Mouse (Mus musculus) gastrocnemius, adult 8-10 months (tissue): Measurements from ENCODE around the gene Fbxw11. TPM values are rescaled to one million over a fixed set of nuclear protein-coding genes. Genes with fewer than 3 reads are reported as not detected.
"Not testable (repeated sequence)": the region's sequence is repeated elsewhere in the genome, so short reads cannot be mapped to it uniquely, and the experiment has no call there.

Experiments
- DNase-seq, 2 experiments: peaks; one replicate each; pipeline ENCODE4 v3.0.0; 2022; ENCODE audit warnings: low spot score in 2 of 2
- total RNA-seq, 4 experiments: library from RNA; stranded (reverse); gene quantifications; 2 replicates each; pipeline ENCODE4 v1.2.4; 2022

Fbxw11 gene
- total RNA-seq, 4 experiments from 2014 or later, result 59.8 to 72.7 (median 66.6) TPM

DNA sequence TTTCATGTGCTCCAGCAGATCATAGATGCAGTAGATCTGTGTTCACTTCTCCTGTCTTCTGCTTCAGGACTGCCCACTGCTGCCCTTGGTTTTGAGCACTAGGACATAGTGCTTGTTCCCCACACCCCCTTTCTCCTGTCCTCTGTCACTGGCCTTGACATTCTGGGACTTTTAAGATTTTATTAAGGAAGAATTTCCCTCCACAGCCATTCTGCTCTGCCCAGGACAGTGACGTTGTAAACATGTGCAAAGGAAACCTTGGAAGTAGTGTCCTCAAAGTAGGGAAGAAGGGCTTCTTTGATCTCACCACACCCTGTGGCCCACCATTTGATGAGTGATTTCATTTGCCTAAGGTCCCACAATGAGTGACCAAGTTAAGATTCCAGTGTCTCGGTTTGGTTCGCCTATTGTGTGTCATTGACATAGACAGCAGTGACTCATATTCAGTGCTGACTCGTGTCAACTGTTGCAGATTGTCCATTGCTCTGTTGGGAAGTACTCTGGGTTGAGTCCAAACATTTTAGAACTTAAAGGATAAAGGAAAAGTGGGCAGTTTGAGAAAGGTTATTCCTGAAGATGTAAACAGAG lies 64.0 kb downstream of the Fbxw11 start:
- DNase-seq, result no peak

DNA sequence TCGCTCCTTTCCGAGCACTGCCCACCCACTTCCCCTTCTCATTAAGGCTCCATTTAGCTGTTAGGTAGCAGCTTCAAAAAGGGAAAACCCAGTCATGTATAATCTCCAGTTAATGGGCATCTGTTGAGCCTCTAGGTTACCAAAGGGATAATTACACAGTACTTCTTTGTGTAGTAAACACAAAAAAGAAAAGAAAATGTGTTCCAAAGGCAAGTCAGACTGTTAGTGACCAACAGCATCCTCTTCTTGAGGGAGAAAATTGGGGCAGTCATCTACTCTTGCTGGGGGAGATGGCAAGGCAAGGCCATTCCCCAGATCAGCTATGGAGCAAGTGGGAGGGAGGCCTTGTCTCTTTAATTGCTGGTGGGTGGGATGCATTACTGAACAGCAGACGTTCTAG lies 65.0 kb downstream of the Fbxw11 start:
- DNase-seq, result no peak

DNA sequence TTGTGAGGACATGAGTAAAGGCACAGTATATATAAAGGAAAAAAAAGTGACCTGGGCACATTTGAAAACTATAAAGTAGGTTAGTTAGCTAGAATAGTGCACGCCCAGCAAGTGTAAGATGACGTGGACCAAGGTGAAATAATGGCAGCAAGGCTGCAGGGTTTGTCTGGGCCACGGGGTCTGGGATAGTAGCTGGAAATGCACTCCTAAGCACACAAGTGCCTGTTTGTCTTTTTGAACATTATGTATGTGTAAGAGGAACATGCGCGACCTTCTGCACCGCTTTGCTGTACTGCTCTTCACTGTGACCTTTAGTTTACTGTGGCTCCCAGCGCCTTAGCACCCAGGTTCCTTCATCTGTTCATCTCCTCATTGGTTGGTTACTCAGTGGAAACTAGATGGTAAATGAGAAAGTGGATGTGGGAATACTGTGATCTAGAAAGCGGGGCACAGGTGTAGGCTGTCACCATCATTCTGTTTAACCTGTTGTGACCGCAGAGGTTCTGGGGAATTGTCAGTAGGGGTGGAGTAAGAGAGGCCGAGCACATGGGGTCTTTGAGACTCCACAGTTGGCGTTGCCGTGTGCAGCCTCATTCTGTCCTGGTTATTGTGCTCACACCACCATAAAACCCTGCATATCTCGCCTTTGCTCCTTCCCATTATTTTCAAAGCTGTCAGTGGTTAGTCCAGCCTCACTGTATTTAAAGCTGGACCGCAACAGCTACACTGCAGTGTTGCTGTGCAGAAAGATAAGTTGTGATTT lies 66.4 kb downstream of the Fbxw11 start:
- no peak for DNase-seq

DNA sequence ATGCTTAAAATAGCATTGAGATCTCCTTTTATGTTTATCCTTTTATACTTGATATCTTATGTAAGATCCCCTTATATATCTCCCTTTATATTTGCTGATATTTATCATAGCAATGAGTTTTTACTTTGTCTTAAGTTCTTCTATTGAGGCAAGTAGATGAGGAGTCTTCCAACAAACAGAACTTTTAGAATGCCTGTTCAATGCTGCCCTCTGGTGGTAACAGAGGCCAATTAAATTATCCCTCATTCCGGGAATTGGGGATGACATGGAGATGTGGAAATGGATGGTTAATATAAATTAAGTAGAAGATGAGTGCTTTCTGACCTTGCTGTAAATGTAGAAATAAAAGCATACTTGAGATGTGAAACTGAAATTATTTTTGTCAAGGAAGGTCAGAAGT lies 67.0 kb downstream of the Fbxw11 start:
- DNase-seq, result no peak

DNA sequence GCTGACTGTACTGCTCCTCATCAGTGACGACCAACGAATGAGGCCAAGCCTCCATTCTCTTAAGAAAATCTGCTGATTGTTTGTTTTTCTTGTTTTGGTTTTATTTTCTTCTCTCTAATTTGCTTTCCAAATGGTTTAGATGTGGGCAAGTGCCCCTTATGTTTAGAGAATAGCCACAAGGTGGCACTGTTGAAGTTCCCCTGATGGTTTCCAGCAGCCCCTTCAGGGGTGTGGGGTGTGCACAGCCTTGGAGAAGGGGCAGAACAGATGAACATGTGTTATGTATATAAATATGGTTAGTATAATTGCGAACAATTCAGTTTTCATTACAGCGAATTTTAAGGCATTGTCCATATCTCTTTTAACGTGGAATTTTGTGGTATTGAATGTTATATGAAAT lies 71.7 kb downstream of the Fbxw11 start:
- DNase-seq, result no peak

DNA sequence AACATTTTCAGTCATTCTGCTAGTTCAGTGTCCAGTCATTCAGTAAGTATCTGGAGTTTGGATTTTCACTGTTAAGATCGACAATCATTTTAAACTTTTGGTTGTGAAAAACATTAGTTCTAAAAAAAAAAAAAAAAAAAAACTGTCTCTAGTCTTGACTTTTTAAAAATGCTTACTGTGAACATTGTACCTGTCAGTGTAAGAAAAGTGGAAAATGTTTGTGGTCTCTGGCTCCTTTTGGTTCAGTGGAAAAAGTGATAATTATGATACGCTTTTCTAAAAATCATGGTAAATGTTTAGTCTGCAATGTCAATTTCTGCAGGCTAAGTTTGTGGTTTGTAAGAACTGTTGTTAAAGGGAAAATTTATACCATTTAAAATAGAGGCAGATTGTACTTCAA lies 72.4 kb downstream of the Fbxw11 start:
- DNase-seq, result no peak

DNA sequence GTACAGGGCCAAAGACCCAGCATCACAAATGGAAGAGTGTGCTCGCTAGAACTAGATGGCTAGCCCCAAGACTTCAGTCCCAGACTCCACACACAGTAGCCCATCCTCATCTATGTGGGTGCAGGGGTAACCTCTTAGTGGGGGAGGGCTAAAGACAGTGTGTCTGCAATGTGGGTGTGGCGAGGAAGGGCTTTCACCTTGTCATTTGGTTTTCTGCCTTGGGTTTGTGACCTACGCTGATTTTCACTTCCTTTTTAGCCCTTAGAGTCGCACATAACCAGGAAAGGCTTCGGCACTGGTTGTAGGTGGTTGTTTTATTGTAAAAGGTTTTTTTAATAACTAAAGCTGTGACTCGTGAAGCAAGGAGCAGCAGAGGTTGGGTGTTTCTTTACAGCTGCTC lies 73.0 kb downstream of the Fbxw11 start:
- no peak for DNase-seq

DNA sequence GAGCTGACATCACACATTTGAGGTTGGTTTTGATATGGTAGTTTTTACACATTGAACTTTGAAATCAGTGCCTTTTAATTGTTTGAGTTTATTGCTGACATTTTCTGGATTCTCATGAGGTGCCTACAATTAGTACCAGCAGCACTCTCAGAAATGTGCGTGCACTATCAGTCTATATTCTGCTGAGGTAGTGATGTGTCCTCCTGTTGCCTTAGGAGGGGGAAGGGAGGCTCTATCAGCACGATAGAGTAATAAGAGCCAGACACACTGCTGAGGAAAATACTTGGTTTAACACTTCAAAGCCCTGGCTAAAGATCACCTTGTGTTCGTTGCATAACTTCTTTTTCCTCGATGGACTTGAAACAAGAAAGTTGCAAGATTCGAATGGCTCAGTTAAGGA lies 73.4 kb downstream of the Fbxw11 start:
- DNase-seq, result no peak

DNA sequence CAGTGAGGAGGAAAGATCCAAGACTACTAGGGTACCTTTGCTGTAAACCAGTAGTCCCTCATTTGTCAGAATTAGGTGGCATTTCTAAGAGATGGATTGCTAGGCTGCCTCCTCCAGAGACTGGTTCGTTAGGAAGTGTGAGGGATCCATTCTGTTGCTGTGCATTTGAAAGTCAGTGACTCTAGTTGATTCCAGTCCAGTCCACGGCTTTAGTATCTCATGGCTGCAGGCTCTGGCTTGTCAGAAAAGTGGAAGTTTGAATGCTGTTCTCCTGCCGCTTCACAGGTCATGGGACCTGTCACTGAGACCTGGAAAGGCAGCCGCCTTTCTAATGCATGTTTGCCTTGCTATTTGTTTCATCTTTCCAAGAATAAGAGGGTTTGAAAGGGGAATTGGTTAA lies 74.4 kb downstream of the Fbxw11 start:
- DNase-seq, result no peak

DNA sequence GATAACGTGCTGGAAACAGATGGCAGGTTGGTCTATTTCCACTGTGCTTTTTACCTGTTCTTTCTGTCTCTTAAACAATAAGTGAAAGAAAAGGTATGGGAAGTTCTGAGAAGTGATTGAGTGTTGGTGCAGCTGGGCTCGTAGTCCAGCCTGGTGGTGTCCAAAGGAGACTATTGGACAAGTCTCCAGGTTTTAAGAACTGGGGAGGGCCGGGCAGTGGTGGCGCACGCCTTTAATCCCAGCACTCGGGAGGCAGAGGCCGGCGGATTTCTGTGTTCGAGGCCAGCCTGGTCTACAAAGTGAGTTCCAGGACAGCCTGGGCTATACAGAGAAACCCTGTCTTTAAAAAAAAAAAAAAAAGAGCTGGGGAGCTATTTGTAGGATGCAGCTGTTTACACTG lies 75.2 kb downstream of the Fbxw11 start:
- not testable (repeated sequence) for DNase-seq

DNA sequence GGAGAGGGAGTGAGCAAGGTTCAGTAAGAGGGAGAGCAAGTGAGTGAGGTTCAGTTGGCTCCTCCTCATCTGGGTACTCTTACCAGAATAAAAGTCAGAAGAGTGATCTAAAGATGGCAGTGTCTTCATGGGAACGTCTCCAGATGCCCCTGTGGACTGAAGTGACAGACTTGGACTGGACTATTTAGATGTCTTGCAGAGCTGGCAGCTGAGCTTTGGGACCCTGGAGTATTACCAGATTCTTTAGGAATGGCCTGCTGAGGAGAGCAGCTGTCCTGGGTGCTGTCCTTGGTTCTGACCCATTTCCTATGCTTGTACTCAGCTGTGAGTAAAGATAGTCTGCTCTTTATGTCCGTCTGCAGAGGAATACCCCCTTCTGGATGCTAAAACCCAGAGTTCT lies 75.8 kb downstream of the Fbxw11 start:
- peak; percentile 16 to 30 for DNase-seq

DNA sequence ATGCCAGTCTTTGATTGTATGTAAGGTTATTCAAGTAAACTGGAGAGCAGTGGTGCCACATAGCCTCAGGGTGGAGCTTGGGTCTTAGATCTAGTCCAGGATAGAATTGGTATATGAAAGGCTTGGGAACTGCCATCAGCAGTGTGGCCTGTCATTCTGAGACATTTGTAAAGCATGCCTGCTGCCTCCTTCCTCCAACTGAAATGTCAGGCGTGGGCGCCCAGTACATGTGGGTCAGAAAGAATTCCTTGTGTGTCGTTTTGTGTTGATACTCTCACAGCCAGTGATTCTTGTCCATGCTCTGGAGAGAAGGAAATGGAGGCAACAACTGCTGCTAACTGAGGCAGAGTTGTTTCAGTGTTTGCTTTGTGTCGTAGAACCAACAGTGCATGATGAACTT lies 76.5 kb downstream of the Fbxw11 start:
- DNase-seq, result no peak

DNA sequence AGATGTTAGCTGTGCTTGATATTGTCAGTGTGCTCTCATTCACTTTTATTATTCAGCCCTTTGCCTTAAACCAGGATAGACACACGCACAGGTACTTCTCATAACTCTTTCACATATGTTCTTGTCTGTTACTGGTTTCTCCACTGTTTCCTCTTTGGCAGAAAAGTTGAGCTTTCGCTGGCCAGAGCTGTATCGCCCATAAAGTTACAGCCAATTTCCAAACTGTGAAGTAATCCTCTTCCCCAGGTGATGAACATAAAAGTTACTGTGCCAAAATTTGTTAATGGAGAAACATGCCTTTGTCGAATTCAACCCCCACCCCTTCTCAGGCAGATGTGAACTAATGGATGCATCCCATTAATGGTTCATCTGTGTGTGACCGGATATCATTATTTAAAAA lies 80.1 kb downstream of the Fbxw11 start:
- DNase-seq, result no peak

DNA sequence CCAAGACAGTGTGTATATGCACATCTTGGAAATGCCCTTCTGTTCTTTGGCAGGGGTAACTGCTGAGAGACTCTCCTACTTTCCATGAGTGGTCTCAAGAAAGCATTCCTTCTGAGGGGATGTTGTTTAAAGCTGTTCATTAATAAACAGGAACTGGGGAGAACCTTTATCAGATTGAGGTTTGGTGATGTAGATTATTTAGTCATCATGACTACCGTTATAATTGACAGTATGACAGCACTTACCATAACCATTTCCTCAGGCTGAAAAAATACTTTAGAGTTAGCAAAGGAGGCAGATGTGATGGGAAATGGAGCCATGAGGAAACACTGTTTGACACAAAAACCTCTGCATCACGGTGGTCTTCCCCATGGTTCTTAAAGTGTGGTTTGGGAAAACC lies 80.8 kb downstream of the Fbxw11 start:
- no peak for DNase-seq

DNA sequence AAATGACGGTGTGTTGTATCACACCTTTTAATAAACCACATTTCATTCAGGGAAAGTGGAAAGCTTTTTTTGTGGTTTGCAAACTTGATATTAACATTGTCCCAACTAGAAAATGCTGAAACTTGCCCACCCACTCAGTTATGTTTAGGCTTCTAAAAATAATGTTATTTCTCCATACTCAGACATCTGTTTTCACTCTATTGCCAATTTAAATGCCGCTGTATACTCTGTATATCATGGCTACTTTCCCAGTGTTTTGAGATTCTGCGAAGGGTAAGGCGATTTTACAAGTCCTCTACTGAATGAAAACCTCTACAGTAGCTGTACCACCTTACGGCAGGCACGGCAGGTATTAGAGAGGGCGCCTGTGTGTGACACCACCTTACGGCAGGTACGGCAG lies 82.6 kb downstream of the Fbxw11 start:
- DNase-seq, result no peak

DNA sequence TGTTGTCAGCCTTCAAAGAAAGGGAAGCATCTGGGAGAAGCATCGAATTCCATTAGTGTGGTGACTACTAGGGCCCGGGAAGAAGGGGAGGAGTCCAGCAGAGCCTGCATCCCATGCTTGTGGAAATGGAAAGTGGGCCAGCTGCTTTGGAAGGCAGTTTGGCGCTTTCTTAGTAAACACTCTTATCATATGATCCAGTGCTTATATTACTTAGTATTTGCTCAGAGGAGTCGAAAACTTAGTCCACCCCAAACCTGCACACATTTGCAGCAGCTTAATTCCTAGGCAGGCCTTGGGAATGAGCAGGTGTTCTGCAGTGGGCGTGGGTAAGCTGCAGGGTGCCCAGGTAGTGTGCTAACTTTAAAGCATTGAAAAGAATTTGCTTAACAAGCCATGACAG lies 89.9 kb downstream of the Fbxw11 start:
- DNase-seq, result no peak

DNA sequence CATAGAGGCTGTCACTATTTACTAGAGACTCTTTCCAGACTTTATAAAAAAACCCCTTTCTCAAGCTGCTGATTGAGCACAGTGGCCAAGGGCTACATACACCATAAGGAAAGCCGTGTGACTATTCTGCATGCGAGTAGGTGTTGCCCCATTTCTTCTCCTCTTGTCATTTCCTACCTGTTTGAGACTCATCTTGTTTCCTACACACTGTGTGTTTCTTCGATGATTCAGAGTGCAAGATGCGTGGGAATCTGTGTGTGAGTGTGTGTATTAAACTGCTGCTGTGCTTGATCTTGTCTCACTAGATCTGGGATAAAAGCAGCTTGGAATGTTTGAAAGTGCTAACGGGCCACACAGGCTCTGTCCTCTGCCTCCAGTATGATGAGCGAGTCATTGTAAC lies 90.7 kb downstream of the Fbxw11 start:
- DNase-seq, result no peak

DNA sequence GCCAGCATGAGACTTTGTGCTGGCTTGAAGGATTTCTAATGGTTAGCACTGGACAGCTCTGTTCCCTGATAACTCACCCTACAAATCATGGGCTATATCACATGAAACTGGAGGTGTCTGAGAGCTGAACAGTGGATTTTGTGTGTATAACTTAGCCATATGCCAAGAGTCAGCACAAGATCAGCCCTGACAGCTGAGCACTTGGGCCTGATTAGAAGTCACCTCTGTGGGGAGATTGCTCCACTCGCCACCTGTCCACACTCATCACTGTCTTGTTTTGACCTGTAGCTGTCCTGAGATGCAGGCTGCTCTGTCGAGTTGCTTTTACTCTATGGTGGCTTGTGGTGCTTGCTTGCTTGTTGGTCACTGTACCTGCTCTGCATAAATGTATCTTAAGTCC lies 93.8 kb downstream of the Fbxw11 start:
- peak; percentile 15 to 38 for DNase-seq

DNA sequence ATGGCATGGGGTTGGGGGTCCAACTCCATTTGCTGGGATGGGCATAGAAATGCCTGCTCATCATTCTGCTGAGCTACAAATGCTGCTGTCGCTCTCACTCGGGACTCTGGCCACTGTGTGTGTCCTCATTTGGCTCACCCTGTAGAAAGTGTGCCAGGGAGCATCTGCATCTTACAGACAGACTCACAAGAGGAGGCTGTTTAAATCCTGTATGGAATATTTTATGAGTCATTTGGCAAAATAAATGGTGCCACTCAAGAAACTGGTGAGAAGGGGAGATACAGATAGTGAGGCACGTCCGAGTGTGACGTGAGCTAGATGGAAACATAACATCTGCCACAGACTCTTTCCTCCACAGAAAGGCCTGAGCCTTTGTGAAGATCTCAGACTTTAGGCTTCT lies 95.2 kb downstream of the Fbxw11 start:
- no peak for DNase-seq

DNA sequence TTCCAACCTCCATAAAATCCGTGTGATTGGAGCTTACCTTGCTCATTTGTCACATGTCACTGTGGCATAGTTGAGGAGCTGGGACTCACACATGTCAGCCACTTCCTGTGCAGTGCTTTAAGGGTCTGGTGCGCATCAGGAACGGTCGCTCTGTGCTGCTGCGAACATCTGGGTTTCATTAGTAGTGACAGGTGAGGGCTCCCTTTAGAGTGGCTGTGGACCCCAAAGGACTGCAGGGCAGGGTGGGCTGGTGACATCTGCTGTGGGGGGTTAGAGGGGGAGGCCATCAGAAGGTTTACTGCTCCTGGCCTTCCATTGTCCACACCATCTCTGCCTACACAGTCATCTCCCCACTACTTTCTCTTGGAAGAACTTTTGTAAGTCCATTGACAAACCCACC lies 101.4 kb downstream of the Fbxw11 start:
- no peak for DNase-seq

DNA sequence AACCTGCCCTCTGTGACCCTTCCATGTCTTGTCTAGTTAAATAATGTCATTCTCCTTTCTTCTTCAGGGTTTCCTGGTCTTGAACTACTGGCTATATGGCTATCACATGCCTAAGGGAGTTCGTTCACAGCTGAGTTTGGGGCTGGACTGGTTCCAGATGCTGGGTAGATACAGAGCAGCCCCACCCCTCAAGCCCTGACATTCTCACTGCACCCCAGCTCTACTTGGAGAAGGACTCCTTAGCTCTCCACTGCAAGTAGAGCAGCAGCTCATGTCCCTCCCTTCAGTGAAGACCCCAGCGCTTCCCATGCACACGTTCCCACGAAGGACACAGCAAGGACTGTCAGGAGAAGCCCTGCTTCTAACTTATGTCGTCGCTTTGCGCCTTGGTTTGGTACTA lies 101.9 kb downstream of the Fbxw11 start:
- DNase-seq, result no peak

DNA sequence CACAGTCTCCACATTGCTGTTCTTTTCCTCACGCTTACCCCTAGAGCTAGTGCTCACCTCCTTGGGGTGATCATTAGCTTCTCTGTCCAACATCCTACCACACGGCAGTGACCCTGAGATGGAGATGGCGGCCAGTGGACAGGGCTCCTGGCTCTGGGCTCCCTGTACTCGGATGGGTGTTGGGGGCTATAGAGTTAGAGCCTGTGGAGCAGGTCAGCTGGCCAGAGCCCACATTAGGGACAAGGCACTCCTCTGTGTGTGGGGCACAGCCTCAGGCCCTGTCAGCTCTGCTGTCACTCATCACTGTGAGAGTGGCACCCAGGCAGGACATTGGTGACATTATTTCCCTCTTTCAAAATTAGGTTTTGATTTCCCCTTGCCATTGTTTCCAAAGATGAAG lies 102.9 kb downstream of the Fbxw11 start:
- no peak for DNase-seq

DNA sequence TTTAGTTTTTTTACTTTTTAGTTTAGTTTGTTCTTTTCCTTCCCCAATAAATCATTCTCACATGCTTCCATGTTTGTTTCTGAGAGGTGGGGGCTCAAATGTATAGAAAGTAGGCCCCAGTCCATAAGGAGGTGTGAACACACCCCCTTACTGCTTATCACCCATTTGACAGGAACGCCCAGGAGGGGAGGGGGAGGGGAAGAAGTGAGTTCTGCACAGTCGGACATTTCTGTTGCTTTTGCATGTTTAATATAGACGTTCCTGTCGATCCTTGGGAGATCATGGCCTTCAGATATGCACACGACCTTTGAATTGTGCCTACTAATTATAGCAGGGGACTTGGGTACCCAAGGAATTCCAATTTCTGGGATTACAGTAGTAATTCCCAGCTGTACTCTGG lies 103.5 kb downstream of the Fbxw11 start:
- no peak for DNase-seq

DNA sequence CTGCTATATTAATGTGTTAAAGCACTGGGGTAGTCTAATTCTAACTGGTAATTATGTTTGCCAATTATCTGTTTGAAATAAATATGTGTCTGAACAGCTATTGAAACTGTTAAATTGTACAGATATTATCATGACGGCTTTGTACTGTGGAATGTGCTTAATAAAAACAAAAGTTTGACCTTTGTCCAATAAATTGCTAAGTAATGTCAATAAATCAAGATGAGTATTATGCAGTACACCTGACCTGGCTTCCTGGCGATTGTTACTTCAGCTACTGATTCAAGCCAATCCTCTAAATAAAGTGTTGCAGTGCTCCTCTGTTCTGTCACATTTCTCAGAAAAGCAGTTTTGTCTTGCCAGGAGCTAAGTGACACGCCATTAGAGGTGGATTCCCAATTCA lies 104.0 kb downstream of the Fbxw11 start:
- DNase-seq, result no peak
